In the genomic region with DNA sequence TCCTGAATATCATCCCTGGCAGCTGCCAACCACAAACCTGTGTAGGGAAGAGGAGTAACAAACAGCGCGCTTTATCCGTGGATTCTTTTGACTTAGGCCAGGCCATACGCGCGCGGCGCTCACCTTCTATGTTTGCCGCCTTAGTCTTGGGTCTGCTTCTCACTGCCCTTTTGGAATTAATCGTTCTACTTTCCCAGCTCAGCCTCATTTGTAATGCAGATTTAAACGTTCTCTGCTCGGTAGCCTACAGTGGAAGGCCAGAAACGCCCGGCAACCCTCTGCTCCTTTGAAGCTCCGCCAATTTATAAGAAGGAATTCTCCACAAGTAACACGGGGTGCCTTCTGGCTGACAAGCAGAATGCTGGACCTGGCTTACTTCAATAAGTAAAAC, we compare ENCODE assay signal across 8 mouse cellular contexts. TPM values are rescaled to one million over a fixed set of nuclear protein-coding genes. Genes with fewer than 3 reads are reported as not detected.
DNase-seq lines count a peak whose midpoint lies in the region; ATAC-seq and TF ChIP-seq lines count a peak whose summit lies in the region.

No protein-coding gene starts in this region.

- peak in 1 of 2 experiments; percentile 10 for DNase-seq in layer of hippocampus, adult 2 months (ENCODE audit: low spot score in 2 of 2)
- no peak for DNase-seq in layer of hippocampus, adult 11-12 months (ENCODE audit: low spot score)
- DNase-seq in embryonic facial prominence, embryonic 14.5 days (ENCODE audit: low spot score) = peak; percentile 16
- DNase-seq in kidney, adult 2 months = peak; percentile 45
- no peak for DNase-seq in gastrocnemius, adult 8-10 months (ENCODE audit: low spot score in 2 of 2)
- no peak for DNase-seq in urinary bladder, postnatal 14 days (ENCODE audit: low spot score)

- H3K4me2 ChIP-seq in embryonic facial prominence, embryonic 14.5 days (ENCODE audit: low read depth, low read length) = peak overlapping the region; percentile 37
- H3K4me2 ChIP-seq in neural tube, embryonic 13.5 days = peak overlapping the region; percentile 51
- no peak overlapping the region for H3K4me2 ChIP-seq in liver, embryonic 12.5 days

- H3K9ac ChIP-seq in embryonic facial prominence, embryonic 14.5 days (ENCODE audit: low read depth, low read length) = no peak overlapping the region
- H3K9ac ChIP-seq in neural tube, embryonic 13.5 days = peak overlapping the region; percentile 41; the same call in 1 of the 2 replicates
- no peak overlapping the region for H3K9ac ChIP-seq in liver, embryonic 12.5 days

- H3K27ac ChIP-seq in layer of hippocampus, adult 2 months = peak overlapping the region; percentile 33; the same call in 1 of the 2 replicates
- no peak overlapping the region for H3K27ac ChIP-seq in embryonic facial prominence, embryonic 14.5 days (replicated peaks; ENCODE audit: low read depth, low read length)
- no peak overlapping the region for H3K27ac ChIP-seq in kidney, adult 2 months (ENCODE audit: insufficient read depth, low read depth, low read length)
- H3K27ac ChIP-seq in neural tube, embryonic 13.5 days (replicated peaks) = no peak overlapping the region
- no peak overlapping the region for H3K27ac ChIP-seq in liver, embryonic 12.5 days

- 8% methylated on average over 16 of the region's 16 CpGs for WGBS in embryonic facial prominence, embryonic 14.5 days
- WGBS in kidney, adult 2 months = 13% methylated on average over 16 of the region's 16 CpGs
- 2% methylated on average over 16 of the region's 16 CpGs for WGBS in neural tube, embryonic 13.5 days
- 26% methylated on average over 16 of the region's 16 CpGs for WGBS in liver, embryonic 12.5 days (ENCODE audit: insufficient replicate concordance)

- TF ChIP-seq CTCF in layer of hippocampus, adult 2 months (conservative IDR thresholded peaks at IDR 0.05) = no peak
- no peak for TF ChIP-seq CTCF in kidney, adult 2 months (conservative IDR thresholded peaks at IDR 0.05; ENCODE audit: insufficient read depth, insufficient read length, low read depth, low read length)

- no peak for TF ChIP-seq POLR2A in kidney, adult 2 months (IDR thresholded peaks at IDR 0.05; ENCODE audit: low read depth, low read length)

- no peak for ATAC-seq in embryonic facial prominence, embryonic 14.5 days (ENCODE audit: low read depth)
- peak; percentile 61; the same call in 1 of the 2 replicates for ATAC-seq in neural tube, embryonic 13.5 days (ENCODE audit: low read depth)
- ATAC-seq in liver, embryonic 12.5 days = no peak

- H3K9me3 ChIP-seq in embryonic facial prominence, embryonic 14.5 days (ENCODE audit: control insufficient read depth, low read length) = no peaks in the 10 kb centered on the region
- H3K9me3 ChIP-seq in neural tube, embryonic 13.5 days = no peaks in the 10 kb centered on the region
- H3K9me3 ChIP-seq in liver, embryonic 12.5 days (replicated peaks) = no peaks in the 10 kb centered on the region

- H3K36me3 ChIP-seq in embryonic facial prominence, embryonic 14.5 days (ENCODE audit: control insufficient read depth, insufficient read depth, low read length) = no peaks in the 10 kb centered on the region
- no peaks in the 10 kb centered on the region for H3K36me3 ChIP-seq in kidney, adult 2 months (ENCODE audit: control insufficient read depth, insufficient read depth, low read length)
- no peaks in the 10 kb centered on the region for H3K36me3 ChIP-seq in neural tube, embryonic 13.5 days
- no peaks in the 10 kb centered on the region for H3K36me3 ChIP-seq in liver, embryonic 12.5 days

- no peaks in the 10 kb centered on the region for H3K4me1 ChIP-seq in embryonic facial prominence, embryonic 14.5 days (ENCODE audit: control insufficient read depth, insufficient read depth, low read length)
- H3K4me1 ChIP-seq in kidney, adult 2 months (ENCODE audit: control insufficient read depth, insufficient read depth, low read length) = no peaks in the 10 kb centered on the region
- H3K4me1 ChIP-seq in neural tube, embryonic 13.5 days (replicated peaks) = peaks cover 12% of the 10 kb centered on the region
- no peaks in the 10 kb centered on the region for H3K4me1 ChIP-seq in liver, embryonic 12.5 days

- H3K27me3 ChIP-seq in embryonic facial prominence, embryonic 14.5 days (replicated peaks; ENCODE audit: control insufficient read depth, insufficient read depth, low read length) = peaks cover 21% of the 10 kb centered on the region
- H3K27me3 ChIP-seq in kidney, adult 2 months (replicated peaks; ENCODE audit: control insufficient read depth, insufficient read depth, low read length) = no peaks in the 10 kb centered on the region; the same call in 1 of the 2 replicates
- H3K27me3 ChIP-seq in neural tube, embryonic 13.5 days = peaks cover 54% of the 10 kb centered on the region
- peaks cover 30% of the 10 kb centered on the region for H3K27me3 ChIP-seq in liver, embryonic 12.5 days (replicated peaks)

- peak overlapping the region; percentile 37 for H3K4me3 ChIP-seq in layer of hippocampus, adult 2 months
- H3K4me3 ChIP-seq in embryonic facial prominence, embryonic 14.5 days (ENCODE audit: low read depth, low read length) = peak overlapping the region; percentile 1; the same call in 1 of the 2 replicates
- no peak overlapping the region for H3K4me3 ChIP-seq in kidney, adult 2 months (ENCODE audit: insufficient read depth, low read depth, low read length)
- peak overlapping the region; percentile 17; the same call in 1 of the 2 replicates for H3K4me3 ChIP-seq in neural tube, embryonic 13.5 days
- no peak overlapping the region for H3K4me3 ChIP-seq in liver, embryonic 12.5 days

RNA-seq across cellular contexts. Expression of a gene that starts 45.3 kb away (rescaled TPM):
- 10 to 100 TPM; 59.4 to 60.9 TPM for total RNA-seq in layer of hippocampus, adult 2 months (2021)
- polyA plus RNA-seq in embryonic facial prominence, embryonic 14.5 days (2014; fragmentation: Nextera tagmentation; extraction: Ambion mirVana) = 8.3 and 10.0 TPM in 2 replicates
- 0.68 and 1.2 TPM in 2 replicates for polyA plus RNA-seq in kidney, adult 2 months (2012; rRNA removed)
- 2.3 and 2.9 TPM in 2 replicates for polyA plus RNA-seq in neural tube, embryonic 13.5 days (2015; fragmentation: Nextera tagmentation; extraction: Ambion mirVana)
- not detected for total RNA-seq in gastrocnemius, adult 8-10 months (2022)
- polyA plus RNA-seq in liver, embryonic 12.5 days (2016; fragmentation: Nextera tagmentation; extraction: Ambion mirVana) = 0.18 TPM in 1 of 2 replicates, not detected in the other

Comparison
In these comparisons a context has a peak if more than half of its experiments do, and no peak if none do; other contexts are left out.
1. DNase-seq: peak in embryonic facial prominence, embryonic 14.5 days (single experiment) and kidney, adult 2 months (single experiment); none in layer of hippocampus, adult 11-12 months (single experiment), gastrocnemius, adult 8-10 months (0 of 2) and urinary bladder, postnatal 14 days (single experiment).
2. H3K4me3 ChIP-seq: peak in layer of hippocampus, adult 2 months (single experiment), embryonic facial prominence, embryonic 14.5 days (single experiment) and neural tube, embryonic 13.5 days (single experiment); none in kidney, adult 2 months (single experiment) and liver, embryonic 12.5 days (single experiment).